Mouse (Mus musculus) left cerebral cortex, adult 11 months (tissue): ENCODE measurements around the gene Clstn2.

Experiments used
- DNase-seq: peaks from one replicate; pipeline ENCODE4 v3.0.0; 2022; ENCODE audit warnings: low spot score

The Clstn2 gene

DNA sequence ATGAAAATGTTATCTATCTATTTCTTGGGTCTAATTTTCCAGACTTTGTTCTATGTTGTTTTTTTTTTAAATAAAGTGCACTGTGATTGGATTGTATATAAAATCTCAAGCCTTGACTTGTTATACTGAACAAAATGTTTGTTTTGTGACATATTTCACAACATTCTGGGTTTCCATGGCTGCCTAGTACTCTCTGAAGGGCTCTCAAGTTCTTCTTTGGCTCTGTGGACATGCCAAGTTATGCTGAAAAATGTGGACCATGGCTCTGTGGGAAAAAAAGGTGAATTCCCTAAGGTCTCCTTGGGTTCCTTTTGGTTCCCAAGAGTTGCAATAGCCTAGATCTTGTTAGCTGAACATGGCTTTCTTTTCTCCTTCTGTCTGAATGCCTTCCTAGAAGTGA lies 353.1 kb downstream of the Clstn2 start:
- DNase-seq: no peak

DNA sequence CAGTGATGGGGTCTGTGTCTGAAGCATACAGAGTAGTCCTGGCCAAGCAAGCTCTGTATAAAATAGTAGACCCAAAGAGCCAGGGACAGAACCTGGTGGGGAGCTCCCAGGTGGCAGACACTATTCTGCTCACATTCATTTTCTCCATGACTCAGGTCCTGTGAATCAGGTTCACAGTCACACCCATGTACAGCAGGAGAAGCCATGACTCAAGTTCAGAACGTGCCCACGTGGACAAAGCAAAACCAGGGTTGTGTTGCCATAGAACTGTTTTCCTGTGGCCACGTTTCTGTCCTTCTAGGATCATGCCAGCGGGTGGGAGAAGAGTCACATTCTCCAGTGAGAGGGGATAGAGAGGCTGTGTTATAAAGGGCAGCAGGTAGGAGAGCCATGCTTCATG lies 353.9 kb downstream of the Clstn2 start:
- no peak for DNase-seq

DNA sequence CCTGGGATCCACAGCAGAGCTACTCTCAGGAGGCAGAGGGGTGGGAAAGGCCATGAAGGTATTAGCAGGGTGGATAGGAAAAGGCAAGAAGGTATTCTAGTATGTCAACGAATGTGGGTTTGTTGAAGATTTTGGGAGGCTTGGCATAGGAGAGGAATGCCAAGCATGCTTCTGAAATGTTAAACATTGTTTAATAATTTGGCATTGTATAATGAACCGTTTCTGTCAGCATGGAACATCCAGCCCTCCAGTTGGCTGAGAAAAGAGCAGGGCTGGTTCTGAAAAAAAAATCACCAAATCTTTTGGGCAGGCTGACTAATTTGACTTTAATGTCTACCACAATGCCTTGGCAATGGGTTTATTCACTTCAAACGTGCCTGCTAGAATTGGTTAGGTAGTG lies 355.9 kb downstream of the Clstn2 start:
- no peak for DNase-seq

DNA sequence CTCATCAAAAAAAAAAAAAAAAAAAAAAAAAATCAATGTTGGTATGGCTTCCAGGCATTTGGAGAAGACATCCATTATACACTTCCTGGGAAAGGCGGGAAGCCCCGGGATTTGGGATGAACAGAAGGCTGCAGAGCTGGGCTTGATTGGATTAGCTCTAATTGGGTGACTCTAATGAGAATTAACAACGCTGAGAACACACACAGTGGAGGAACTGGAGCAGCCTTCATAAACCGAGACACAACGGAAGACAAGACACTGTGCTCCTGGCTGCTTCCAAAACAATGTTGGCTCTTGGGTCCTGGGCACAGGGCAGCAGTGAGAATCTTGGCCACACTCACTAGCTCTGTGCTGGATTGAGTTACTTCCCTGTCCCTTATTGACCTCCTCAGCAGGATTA lies 360.3 kb downstream of the Clstn2 start:
- DNase-seq: no peak

DNA sequence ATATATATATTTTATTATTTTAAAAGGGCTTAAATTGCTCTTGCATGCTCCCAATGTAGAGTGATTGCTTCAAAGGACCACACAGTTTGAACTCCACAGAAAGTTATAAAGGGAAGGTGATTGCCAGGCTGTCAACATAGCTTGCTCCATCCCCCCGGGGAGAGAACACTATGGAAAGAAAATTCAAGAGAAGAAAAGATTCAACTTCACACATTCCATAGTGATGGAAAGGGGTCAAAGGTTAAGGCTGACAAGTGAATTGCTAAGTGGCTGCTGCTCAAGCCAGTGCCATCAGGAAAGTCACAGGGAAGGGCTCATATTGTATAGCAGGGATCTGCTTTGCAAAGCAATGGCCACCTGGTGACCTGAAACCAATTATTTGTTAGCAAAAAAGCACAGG lies 360.8 kb downstream of the Clstn2 start:
- no peak for DNase-seq

DNA sequence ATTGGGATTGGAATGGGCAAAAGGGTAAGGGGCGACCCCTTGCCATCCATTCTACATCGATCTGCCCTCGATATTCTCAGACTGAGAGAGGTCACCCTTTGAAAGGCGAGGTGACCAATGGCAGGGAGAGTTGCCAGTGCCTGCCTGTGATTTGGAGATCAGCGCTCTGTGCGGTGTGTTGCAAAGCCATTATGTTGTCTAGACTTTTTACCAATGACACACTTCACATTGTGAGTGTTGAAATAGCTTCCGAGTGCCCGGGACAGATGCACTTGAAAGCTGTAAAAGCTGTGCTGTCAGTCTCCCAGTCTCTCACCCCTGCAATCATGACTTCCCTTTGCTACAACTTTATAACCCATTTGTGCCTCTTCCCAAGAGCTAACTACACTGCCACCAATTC lies 362.3 kb downstream of the Clstn2 start:
- no peak for DNase-seq

DNA sequence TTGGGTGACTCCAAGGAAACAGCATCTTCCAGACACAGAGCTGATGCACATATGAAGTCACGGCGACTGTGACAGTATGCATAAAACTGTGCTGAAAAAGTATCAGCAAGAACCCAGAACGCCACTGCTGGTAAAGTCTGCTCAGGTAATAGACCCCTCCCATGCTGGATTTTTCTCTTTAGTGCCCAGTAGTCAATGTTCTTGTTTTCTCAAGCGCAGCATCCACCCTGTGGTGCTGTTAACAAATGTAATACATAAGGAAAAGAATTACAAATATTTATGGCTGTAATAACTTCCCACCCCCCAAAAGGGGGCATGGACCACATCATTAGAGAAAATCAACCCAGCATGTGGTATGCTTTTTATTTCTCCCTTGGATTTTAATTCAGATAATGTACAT lies 372.0 kb downstream of the Clstn2 start:
- no peak for DNase-seq

DNA sequence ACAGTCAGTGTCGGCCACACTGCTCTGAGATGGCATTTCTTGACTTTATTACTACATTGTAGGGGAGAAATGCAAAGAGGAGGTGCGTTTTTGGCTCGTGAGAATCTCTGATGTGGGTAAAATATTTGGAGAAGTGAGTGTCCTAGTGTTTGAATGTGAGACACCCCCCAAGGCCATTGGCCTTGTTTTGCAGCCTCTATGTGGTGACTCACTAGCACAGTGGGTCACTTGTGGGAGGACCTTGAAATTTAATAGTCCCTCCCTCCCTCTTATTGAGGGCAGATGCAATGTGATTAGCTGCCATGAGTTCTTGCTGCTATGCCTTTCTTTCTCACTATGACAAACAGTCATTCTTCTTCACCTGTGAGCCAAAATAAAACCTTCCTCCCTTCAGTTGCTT lies 374.2 kb downstream of the Clstn2 start:
- DNase-seq: no peak

DNA sequence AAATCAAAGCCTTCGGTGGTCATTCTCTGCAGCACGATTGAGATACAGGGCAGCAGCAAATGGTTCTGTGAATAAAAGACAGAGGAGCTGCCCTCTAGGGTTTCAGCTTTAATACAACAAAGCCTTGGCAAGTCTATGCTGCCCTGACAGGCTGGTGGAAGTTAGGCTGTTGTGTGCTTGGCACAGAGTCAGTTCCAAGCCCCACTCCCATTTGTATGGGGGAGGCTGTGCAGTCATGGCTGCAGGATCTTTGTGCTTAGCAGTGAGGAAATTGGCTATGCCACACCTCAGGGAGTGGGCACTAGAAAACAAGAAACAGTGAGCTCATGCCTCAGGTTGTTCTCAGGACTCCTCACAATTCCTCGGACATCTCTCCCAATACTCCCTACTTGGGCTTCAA lies 384.6 kb downstream of the Clstn2 start:
- DNase-seq: no peak

DNA sequence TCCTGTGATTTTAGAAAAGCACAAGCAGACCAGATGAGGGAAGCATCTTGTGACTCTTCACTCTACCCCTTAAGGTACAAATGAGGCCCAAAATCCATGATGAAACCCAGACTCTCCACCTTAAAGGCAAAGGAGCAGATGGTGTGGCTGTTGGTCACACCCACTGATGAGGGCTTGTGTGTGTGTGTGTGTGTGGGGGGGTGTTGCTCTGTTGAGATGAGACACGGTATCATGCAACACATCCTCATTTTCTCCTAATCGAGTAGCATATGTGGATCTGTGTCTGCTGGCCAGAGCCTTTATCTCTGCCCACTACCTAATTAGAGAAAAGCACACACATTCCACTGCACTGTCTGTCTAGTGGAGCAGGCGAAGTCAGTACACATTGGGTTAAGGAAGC lies 387.2 kb downstream of the Clstn2 start:
- DNase-seq: no peak

DNA sequence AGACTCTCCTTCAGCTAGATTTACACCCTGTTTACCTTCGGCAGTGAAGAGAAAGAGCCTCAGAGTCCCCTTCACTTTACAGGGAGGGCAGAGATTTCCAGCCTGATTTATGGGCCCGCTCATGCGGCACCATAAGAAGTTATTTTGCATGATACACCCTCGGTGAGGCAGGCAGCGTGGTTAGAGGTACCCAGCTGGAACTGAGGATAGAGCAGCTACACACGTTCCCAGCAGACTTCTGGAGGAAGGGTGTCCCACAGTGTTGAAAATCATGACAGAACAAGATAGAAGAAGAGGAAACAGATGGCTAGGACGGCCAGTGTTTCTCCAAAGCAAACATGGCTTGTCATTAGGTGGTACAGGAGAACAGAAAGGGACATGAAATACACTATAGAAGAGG lies 390.6 kb downstream of the Clstn2 start:
- DNase-seq: no peak

DNA sequence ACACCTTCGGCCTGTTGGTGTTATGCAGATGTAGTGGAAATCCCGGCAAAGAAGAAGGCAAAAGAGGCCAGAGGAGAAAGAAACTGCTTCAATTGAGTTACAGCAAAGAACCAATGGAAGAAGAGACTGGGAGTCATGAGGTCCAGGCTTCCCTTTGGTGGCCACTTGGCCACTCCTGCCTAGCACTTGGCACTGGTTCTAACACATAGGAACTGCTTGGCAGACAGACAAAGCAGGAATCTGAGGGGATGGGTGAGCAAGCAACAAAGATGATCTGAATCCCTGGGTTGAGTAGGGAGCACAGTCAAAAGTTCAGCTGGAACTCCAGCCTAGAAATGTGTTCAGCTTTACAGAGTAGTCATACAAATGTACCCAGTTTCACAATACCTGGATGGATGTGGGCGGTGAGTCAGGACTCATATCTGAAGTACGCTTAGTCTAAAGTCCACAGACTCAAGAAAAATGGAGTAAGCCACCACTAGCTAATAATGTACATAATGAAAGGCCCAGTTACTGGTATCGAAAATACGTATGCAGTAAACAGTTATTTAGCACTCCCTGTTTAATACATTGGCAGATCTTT lies 392.9 kb downstream of the Clstn2 start:
- DNase-seq: no peak

DNA sequence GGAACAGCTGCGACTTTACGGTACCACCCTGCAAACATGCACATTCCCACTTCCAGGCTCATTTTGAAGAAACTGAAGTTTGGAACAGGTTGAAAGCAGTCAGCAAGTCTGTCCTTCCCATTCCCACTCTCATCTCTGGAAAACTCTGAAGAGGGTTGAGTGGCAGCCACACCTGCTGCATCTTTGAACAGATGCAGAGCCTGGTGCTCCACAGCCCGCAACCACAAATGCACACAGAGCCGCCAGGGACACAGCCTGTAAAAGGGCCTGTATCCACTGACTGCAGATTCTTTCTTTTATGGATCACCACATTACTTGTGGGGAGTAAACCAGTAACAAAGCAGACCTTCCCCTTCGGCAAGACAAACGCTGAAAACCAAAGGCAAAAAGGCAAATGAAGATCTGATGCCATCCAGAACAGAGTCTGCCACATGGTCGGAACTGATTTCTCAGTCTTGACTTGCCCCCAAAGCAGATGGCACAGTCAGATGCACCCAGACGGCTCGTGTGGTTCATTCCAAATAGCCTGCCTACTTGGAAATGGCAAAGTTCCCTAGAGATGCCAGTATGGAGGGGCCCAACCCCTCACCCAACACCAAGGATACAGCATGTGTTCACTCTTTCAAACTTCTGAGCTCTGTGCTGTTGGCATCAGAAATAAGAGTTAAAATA lies 394.2 kb downstream of the Clstn2 start:
- DNase-seq: no peak

DNA sequence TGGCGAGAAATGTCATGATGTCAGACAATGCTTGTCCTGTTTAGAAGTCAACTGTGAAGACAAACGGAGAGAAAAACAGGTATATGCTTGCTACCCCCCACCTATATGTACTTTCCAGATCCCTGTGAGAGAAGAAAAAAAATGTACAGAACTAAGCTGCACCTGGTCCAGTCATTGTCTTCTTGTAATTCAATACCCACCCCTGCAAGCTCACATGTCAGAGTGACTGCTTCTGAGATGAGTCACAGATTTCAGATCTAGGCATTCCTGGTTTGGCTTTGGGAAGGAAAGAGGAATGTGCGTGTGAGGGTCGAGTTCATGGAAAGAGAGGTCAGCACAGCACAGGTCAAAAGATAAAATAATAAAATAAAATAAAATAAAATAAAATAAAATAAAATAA lies 397.6 kb downstream of the Clstn2 start:
- DNase-seq: no peak

DNA sequence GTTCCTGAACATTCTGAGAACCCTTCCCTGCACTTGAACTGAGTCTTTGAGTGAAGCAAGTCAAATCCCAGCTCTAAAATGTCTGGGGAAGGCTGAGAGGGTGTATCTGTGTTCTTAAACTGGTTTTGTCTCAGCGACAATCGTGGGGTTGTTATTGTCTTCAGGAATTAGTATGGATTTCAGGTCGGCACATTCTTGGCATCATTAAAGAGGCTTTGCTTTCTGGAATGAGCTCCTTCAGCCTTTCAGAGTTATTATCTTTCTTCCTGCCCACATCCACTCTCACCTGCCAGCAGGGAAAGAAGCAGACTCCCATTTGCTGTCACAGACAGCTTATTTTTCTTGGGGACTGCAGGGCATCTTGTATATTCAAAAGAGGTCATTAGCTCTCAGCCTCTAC lies 398.1 kb downstream of the Clstn2 start:
- no peak for DNase-seq

DNA sequence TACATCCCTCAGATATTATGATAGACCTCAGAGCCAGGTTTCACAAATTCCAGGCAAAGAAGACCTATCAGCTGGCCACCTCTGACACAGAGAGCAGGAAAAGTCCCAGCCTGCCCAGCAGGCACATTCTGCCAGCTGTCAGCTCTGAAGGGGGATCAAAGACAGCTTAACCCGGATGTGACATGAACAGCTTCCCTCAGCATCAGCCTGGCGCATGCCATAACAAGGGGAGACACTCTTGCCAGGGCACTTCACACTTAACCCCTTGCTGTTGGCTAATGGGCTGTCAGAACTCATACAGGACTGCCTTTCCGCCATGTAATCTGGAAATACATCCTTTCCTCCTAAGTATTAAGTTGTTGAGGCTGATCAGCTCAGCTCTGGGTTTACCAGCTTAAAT lies 403.8 kb downstream of the Clstn2 start:
- DNase-seq: no peak

DNA sequence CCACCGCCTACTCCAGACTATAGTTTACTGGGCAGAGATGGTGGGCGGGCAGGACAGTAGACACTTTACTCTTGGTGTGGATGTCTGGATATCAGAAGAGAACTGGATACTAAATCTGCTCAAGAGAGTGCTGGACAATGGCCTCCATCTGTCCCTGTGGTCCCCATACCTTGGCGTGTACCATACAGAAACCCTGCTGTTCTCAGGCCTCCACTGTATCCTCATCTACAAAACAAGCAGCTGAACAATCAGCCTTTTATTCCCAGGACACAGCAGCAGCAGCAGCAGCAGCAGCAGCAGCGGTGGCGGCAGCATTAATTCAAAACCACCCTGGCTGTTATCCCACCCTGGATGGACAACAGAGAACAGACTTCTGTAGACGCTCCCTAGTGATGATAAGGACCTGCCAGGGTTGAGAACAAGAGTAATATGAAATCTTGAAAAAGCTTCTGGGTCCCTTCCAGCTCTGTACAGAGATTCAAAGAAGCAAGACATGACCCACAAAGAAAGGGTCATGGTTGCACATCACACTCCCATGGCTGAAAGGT lies 404.5 kb downstream of the Clstn2 start:
- DNase-seq: no peak

DNA sequence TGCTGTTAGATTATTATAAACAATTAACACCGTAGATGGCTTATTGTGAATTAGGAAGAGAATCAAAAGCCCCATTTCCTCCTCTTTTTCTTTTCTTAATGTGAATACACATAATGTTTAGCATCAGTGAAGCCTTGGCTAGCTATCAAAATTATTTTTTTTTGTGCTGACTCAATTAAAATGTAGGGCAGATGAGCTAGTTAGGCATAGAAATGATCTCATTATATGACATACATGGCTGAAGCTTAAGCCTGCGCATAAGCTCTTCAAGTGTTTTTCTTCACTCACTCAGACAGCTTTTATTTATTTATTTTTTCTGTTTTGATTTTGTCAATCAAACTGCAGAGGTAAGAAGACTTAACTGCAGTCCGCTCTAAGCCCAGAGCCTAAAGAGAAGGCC lies 405.1 kb downstream of the Clstn2 start:
- no peak for DNase-seq

DNA sequence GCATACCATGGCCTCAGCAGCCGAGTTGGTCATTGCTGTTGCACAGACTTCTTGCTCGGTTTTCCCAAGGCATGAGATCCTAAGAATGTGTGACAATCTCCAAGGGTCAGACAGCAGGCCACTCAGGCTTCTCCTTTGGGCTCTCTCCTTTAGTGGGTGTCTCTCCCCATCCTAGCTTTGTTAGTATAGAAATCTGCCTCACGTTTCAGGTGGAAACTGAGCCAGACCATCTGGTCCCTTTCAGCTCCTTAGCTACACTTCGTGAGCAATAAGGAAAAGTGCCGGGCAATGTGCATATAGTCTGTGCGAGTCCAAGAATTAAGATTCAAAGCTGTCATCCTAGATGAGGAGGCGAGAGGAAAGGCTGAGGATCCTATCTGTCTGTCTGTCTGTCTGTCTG lies 422.4 kb downstream of the Clstn2 start:
- DNase-seq: no peak

DNA sequence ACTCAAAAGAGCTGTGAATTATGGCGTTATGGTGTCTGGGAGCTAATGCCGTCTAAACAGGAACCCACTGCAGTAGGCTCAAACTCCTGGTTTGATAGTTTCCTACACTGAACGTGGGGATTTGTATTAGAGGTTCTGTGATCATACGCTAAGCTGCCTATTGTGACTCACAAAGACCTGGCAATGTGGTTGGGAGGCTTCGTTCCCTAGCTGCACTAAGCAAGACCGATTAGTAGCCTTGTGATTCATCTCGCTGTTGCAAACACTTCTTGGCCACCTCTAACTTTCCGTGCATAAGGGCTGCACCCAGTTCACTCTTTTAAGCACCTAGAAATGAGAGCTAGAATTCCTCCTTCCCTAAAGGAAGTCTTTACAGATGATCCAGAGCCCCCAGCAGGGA lies 429.3 kb downstream of the Clstn2 start:
- DNase-seq: no peak

DNA sequence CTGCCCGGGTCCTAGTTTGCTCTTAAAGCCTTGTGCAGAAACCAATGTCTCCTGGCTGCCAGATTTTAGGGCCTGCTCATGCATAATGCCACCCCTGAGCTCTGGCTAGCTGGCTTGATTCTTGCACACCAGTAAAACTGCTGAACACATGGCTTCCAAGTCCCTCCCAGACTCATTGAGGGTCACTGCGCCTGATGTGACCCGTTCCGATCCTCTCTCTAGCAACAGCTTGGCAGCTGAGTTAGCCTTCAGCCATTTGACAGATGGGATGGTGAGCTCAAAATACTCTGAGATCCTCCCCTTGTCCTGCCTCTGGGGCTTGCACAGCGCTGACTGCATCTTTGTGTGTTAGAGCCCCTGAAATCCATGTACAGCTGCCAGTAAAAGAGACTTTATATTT lies 430.5 kb downstream of the Clstn2 start:
- no peak for DNase-seq

DNA sequence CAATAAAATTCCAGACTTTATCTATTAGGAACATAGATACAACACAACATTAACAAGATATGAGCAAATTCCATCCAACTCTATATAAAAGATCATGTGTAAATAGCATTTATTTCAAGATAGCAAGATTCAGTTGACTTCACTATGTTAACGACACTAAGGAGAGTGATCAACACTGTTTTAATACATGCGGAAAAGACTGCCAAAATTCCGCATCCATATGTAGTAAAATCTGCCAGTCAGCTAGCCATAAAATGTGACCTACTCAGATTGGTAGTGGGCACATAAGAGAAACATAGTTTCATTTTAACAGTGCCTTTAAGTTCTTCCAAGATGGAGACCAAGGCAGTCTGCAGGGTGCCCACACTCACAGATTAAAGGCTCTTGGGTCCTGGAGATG lies 434.0 kb downstream of the Clstn2 start:
- no peak for DNase-seq

DNA sequence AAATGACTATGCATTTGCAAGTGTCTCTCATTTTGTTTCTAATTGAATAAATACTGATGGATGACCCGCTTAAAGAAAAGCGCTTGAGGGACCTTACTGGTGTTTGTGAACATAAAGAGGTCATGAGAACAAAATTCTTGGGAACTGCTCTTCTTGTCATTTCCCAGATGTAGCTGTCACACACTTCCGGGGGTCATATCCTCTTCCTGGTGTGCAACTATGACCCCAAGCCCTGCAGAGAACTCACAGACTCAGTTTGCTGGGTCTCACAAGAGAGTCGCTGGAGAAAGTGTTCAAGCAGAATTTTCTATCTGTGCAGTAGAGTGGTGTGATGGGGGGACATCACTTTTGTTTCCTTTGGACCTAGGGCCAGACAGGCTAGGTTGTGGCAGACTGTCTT lies 442.3 kb downstream of the Clstn2 start:
- DNase-seq: no peak

DNA sequence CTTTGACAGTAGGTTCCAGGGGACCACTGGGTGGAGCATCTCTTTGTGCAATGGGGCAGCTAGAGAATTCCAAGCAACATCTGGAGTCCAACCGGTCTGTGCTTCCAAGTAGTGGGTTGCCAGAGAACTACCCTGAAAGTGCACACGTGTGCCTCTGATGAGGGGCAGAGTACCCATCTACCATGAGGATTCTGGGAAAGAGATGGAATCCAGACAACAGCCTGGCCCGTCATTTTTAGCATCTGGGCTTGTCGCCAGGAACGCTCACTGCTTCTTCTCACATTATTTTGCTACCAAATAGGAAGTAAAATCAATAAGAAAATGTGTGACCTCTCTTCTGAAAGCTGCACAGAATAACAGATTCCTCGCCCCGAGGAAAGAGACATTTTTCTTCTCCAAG lies 462.1 kb downstream of the Clstn2 start:
- no peak for DNase-seq
